10 mouse cellular contexts compared by ENCODE assay signal in the genomic region with DNA sequence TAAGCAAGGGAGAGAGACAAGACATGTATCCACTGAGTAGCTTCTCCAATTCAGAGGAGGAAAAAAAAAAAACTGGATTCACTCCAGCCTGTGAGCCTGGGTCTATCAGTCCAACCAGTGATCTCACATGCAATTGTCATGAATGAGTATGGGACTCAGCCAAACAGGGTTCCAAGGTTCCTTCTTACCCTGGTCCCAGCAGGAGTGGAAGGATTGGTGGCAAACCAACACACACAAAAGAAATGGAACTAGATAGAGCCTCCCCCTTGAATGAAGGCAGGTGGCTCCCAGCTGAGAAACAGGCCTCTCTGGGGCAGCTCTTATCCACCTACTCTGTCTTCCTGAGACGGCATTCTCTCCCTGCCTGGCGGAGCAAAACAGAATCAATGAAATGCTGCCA. TPM values are rescaled to one million over a fixed set of nuclear protein-coding genes. Genes with fewer than 3 reads are reported as not detected.
DNase-seq lines count a peak whose midpoint lies in the region; ATAC-seq lines count a peak whose summit lies in the region.
"Had no signal": no experiment of that assay in that cellular context is flagged by ENCODE, and none has a peak within 500 bp of the region (broad histone marks: within the 10 kb centered on the region; RNA-seq: fewer than 3 reads in every experiment).

No protein-coding gene starts in this region.

- peak; percentile 23 for DNase-seq in embryo, embryonic 10.5 days (ENCODE audit: low spot score)
- no peak for DNase-seq in embryo, embryonic 11 days
- peak; percentile 63 for DNase-seq in lung, postnatal 10 days
- DNase-seq in lung, postnatal 25 days (ENCODE audit: low spot score): no peak
- no peak for DNase-seq in thymus, adult 18-20 months
- DNase-seq: cerebellum, adult 9-11 months; thymus, postnatal 4 days had no signal

- H3K9me3 ChIP-seq in intestine, embryonic 16.5 days (ENCODE audit: control insufficient read depth, low read length): no peaks in the 10 kb centered on the region
- no peaks in the 10 kb centered on the region for H3K9me3 ChIP-seq in stomach, embryonic 16.5 days (replicated peaks; ENCODE audit: control insufficient read depth, low read length)

- H3K9ac ChIP-seq in intestine, embryonic 16.5 days (ENCODE audit: low read depth, low read length): no peak overlapping the region
- no peak overlapping the region for H3K9ac ChIP-seq in stomach, embryonic 16.5 days (ENCODE audit: low read length)

- H3K4me1 ChIP-seq in intestine, embryonic 16.5 days (ENCODE audit: control insufficient read depth, insufficient read depth, low read length): peaks cover 52% of the 10 kb centered on the region
- H3K4me1 ChIP-seq in stomach, embryonic 16.5 days (ENCODE audit: control insufficient read depth, insufficient read depth, low read length): peaks cover 47% of the 10 kb centered on the region

- no peaks in the 10 kb centered on the region for H3K27me3 ChIP-seq in intestine, embryonic 16.5 days (replicated peaks; ENCODE audit: control insufficient read depth, insufficient read depth, low read length)
- H3K27me3 ChIP-seq in stomach, embryonic 16.5 days (ENCODE audit: control insufficient read depth, insufficient read depth, low read length): no peaks in the 10 kb centered on the region

- no peak for ATAC-seq in intestine, embryonic 16.5 days
- no peak for ATAC-seq in stomach, embryonic 16.5 days (ENCODE audit: insufficient read depth, low FRiP score)
- ATAC-seq in erythroblast, adult 5-6 weeks (replicated peaks; ENCODE audit: low FRiP score, poor library complexity, severe bottlenecking): no peak

- no peak overlapping the region for H3K4me3 ChIP-seq in intestine, embryonic 16.5 days (ENCODE audit: low read length)
- no peak overlapping the region for H3K4me3 ChIP-seq in stomach, embryonic 16.5 days (replicated peaks; ENCODE audit: low read length)

- no peaks in the 10 kb centered on the region for H3K36me3 ChIP-seq in intestine, embryonic 16.5 days (ENCODE audit: control insufficient read depth, insufficient read depth, low read length)
- no peaks in the 10 kb centered on the region for H3K36me3 ChIP-seq in stomach, embryonic 16.5 days (ENCODE audit: control insufficient read depth, insufficient read depth, low read length)

- H3K27ac ChIP-seq in intestine, embryonic 16.5 days (ENCODE audit: low read length): peak overlapping the region; percentile 69
- peak overlapping the region; percentile 50 for H3K27ac ChIP-seq in stomach, embryonic 16.5 days (ENCODE audit: low read length)

- 19% methylated on average over 2 of the region's 2 CpGs for WGBS in intestine, embryonic 16.5 days
- WGBS in stomach, embryonic 16.5 days: 39% methylated on average over 2 of the region's 2 CpGs

- no peak overlapping the region for H3K4me2 ChIP-seq in intestine, embryonic 16.5 days (ENCODE audit: low read depth, low read length)
- H3K4me2 ChIP-seq in stomach, embryonic 16.5 days (ENCODE audit: low read depth, low read length): no peak overlapping the region

RNA-seq across cellular contexts. Expression of gene Kirrel, which starts 21.5 kb away (rescaled TPM):
- polyA plus RNA-seq in intestine, embryonic 16.5 days (2015; fragmentation: Nextera tagmentation; extraction: Ambion mirVana): 7.3 and 8.3 TPM in 2 replicates
- 9.6 and 11.0 TPM in 2 replicates for polyA plus RNA-seq in stomach, embryonic 16.5 days (2015; fragmentation: Nextera tagmentation; extraction: Ambion mirVana)
- total RNA-seq in erythroblast, adult 5-6 weeks (2015; ENCODE audit: low replicate concordance): not detected in 2 replicates
- total RNA-seq in erythroblast, adult 5-6 weeks (2017; ENCODE audit: low replicate concordance): not detected in 2 replicates

Comparison
In these comparisons a context has a peak if more than half of its experiments do, and no peak if none do; other contexts are left out.
1. DNase-seq: peak in embryo, embryonic 10.5 days (single experiment) and lung, postnatal 10 days (single experiment); none in embryo, embryonic 11 days (single experiment), lung, postnatal 25 days (single experiment) and thymus, adult 18-20 months (0 of 2).